Mouse (Mus musculus) small intestine, adult 2 months (tissue): ENCODE measurements around the gene Pitpnm3.

Experiments
- CTCF ChIP-seq: fragments of 200-500 bp; IDR thresholded peaks from 2 replicates; pipeline ENCODE4 v1.5.1; 2012; ENCODE audit warnings: low read depth, mild to moderate bottlenecking, control low read depth, inconsistent platforms, low read length, moderate library complexity, mixed read lengths; ENCODE audit not compliant: insufficient replicate concordance, insufficient read length; ENCODE audit errors: extremely low read depth
- POLR2A ChIP-seq: fragments of 200-500 bp; IDR thresholded peaks from 2 replicates; pipeline ENCODE4 v1.6.1; 2012; ENCODE audit warnings: low read depth, mild to moderate bottlenecking, control low read depth, inconsistent platforms, low read length, moderate library complexity

DNA sequence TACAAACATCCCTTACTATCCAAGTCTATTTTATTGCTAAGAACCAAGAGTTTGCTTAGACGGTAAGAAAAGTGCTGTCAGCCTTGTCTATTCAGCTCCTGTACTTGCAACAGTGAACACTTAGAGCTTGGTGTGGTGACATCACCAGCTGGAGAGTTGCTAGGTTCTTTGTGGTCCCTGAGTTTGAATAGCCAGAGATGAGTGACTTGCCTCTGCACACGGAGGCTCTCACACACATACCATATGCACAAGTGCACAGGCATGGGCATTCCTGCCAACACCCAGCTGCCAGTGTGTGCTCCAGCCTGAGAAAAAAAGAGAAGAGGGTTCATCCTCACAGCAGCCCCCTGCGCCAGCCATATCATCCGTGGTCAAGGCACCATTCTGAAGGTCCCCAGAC is 12.0 kb downstream of the Pitpnm3 start:
- TF ChIP-seq POLR2A, result no peak
- no peak for TF ChIP-seq CTCF
